Mouse (Mus musculus): Measurements from ENCODE around the gene Kdelr3. TPM values are rescaled to one million over a fixed set of nuclear protein-coding genes. Genes with fewer than 3 reads are reported as not detected.

The Kdelr3 gene
- 0.20 TPM for polyA plus RNA-seq (2017; shearing (Covaris generic))

GRCm38 (mm10) chr15:79516171-79517096 lies at the start of gene Kdelr3:
Kdelr3 (plus strand) TSS chr15:79516411.

GRCm38 (mm10) chr15:79504707-79505452 lies 11.3 kb upstream of the Kdelr3 start, which contains the start of gene Kcnj4:
Kcnj4 (minus strand) TSS chr15:79505241.

GRCm38 (mm10) chr15:79546410-79547288 lies 30.4 kb downstream of the Kdelr3 start, which contains the start of gene Ddx17:
Ddx17 (minus strand) TSS chr15:79546741.

Other genes starting within 250 kb of the Kdelr3 start
- gene Baiap2l2, start 230.9 kb upstream of the Kdelr3 start, polyA plus RNA-seq (2017; shearing (Covaris generic)), result 2.0 TPM
- gene Pla2g6, start 188.0 kb upstream of the Kdelr3 start, polyA plus RNA-seq (2017; shearing (Covaris generic)), result 10.1 TPM
- 1.5 TPM for gene Maff, start 169.8 kb upstream of the Kdelr3 start, polyA plus RNA-seq (2017; shearing (Covaris generic))
- gene Tmem184b, start 112.8 kb upstream of the Kdelr3 start, polyA plus RNA-seq (2017; shearing (Covaris generic)), result 53.7 TPM
- gene Csnk1e, start 60.8 kb upstream of the Kdelr3 start, polyA plus RNA-seq (2017; shearing (Covaris generic)), result 23.9 TPM
- not detected for gene Kcnj4, start 11.2 kb upstream of the Kdelr3 start, polyA plus RNA-seq (2017; shearing (Covaris generic))
- 44.0 TPM for gene Ddx17, start 30.3 kb downstream of the Kdelr3 start, polyA plus RNA-seq (2017; shearing (Covaris generic))
- gene Dmc1, start 88.7 kb downstream of the Kdelr3 start, polyA plus RNA-seq (2017; shearing (Covaris generic)), result not detected
- gene Fam227a, start 142.5 kb downstream of the Kdelr3 start, polyA plus RNA-seq (2017; shearing (Covaris generic)), result 0.16 TPM
- 10.5 TPM for gene Cby1, start 142.8 kb downstream of the Kdelr3 start, polyA plus RNA-seq (2017; shearing (Covaris generic))
- gene Tomm22, start 154.4 kb downstream of the Kdelr3 start, polyA plus RNA-seq (2017; shearing (Covaris generic)), result 221 TPM
- gene Josd1, start 171.5 kb downstream of the Kdelr3 start, polyA plus RNA-seq (2017; shearing (Covaris generic)), result 29.4 TPM
- 120 TPM for gene Gtpbp1, start 174.4 kb downstream of the Kdelr3 start, polyA plus RNA-seq (2017; shearing (Covaris generic))
- gene Sun2, start 226.1 kb downstream of the Kdelr3 start, polyA plus RNA-seq (2017; shearing (Covaris generic)), result 77.0 TPM